Mouse (Mus musculus) erythroblast, embryonic 14.5 days (primary cell): ENCODE measurements around the gene Pdcl2.

Experiments used
- GATA1 ChIP-seq: IDR thresholded peaks from 2 replicates; pipeline ENCODE4 v1.6.1; 2012; ENCODE audit warnings: low read length, inconsistent platforms, mixed read lengths
- TAL1 ChIP-seq: IDR thresholded peaks from 3 replicates; pipeline ENCODE4 v1.6.1; 2012; ENCODE audit warnings: low read length, inconsistent platforms, mixed read lengths

GRCm38 (mm10) chr5:76360786-76361185 is 29.8 kb upstream of the Pdcl2 start:
- no peak for TF ChIP-seq TAL1
- no peak for TF ChIP-seq GATA1
